Mouse (Mus musculus) duodenum, adult 2 months (tissue): ENCODE results near the gene Zfyve21. TPM values are rescaled to one million over a fixed set of nuclear protein-coding genes. Genes with fewer than 3 reads are reported as not detected.

ENCODE experiments used
- polyA plus RNA-seq: library from polyadenylated mRNA; depleted of rRNA; stranded (reverse); fragments of >200 nt; gene quantifications from 2 replicates; pipeline ENCODE4 v1.2.3, GENCODE M21; 2012; ENCODE audit warnings: low replicate concordance; rRNA removed

Gene Zfyve21
- polyA plus RNA-seq: 52.8 and 116 TPM in 2 replicates

DNA sequence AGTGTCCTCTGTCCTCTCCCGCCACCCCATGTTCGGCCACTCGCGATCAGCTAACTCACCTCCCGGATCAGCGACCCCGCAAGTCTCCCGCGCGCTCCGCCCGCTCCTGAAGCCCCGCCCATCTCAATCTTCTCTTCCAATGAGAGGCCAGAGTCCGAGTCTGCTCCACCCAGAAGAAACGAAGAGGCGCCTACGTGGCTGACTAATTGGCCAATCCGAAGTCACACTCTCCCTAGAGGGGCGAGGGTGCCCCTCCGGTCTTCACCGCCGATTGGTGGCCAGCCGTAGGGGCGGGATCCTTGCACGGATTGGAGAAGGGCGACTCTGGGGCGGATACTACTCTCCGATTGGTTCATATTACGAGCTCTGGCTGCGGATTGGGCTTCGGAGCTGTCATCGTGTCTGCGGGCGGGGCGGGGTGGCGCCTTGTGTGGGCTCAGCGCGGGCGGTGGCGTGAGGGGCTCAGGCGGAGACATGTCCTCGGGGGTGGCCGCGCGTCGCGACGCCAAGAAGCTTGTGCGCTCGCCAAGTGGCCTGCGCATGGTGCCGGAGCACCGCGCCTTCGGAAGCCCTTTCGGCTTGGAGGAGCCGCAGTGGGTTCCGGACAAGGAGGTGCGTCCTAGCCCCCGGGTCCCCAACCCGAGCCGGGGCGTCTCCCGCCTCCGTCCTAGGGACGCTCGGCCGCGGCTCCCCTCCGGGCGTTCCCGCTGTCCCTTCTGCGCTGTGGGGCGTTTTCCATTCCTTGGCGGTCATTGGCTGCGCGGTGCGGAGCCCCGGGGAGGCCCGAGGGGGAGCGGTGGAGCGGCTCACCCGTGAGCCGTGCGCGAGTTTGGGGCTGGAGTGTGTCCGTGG, at the start of gene Zfyve21, which contains the start of gene Xrcc3:
TSS of gene Zfyve21 (plus strand) at position 405 of the 852 bp plus-strand sequence.
TSS of gene Xrcc3 (minus strand) at position 108 of the 852 bp plus-strand sequence.

Other genes with a start within 250 kb of the Zfyve21 start
- gene Mark3, start 239.6 kb upstream of the Zfyve21 start, polyA plus RNA-seq: 14.8 and 19.2 TPM in 2 replicates
- 1,829 and 2,014 TPM in 2 replicates for gene Ckb, start 141.8 kb upstream of the Zfyve21 start, polyA plus RNA-seq
- 27.7 and 54.5 TPM in 2 replicates for gene Trmt61a, start 136.1 kb upstream of the Zfyve21 start, polyA plus RNA-seq
- gene Bag5, start 100.9 kb upstream of the Zfyve21 start, polyA plus RNA-seq: 2.9 and 3.7 TPM in 2 replicates
- 29.6 and 101 TPM in 2 replicates for gene Apopt1, start 100.9 kb upstream of the Zfyve21 start, polyA plus RNA-seq
- gene Klc1, start 55.3 kb upstream of the Zfyve21 start, polyA plus RNA-seq: 40.4 and 41.1 TPM in 2 replicates
- 7.6 and 8.9 TPM in 2 replicates for gene Xrcc3, start 297 bp upstream of the Zfyve21 start, polyA plus RNA-seq
- 14.9 and 16.3 TPM in 2 replicates for gene Ppp1r13b, start 93.9 kb downstream of the Zfyve21 start, polyA plus RNA-seq
- gene Atp5mpl, start 152.8 kb downstream of the Zfyve21 start, polyA plus RNA-seq: 7.6 and 9.7 TPM in 2 replicates
- gene Tdrd9, start 157.4 kb downstream of the Zfyve21 start, polyA plus RNA-seq: 0.16 TPM in 1 of 2 replicates, not detected in the other
- not detected in 2 replicates for gene Rd3l, start 167.1 kb downstream of the Zfyve21 start, polyA plus RNA-seq